Mouse (Mus musculus): ENCODE measurements around the gene Rnf220. TPM values are rescaled to one million over a fixed set of nuclear protein-coding genes. Genes with fewer than 3 reads are reported as not detected.

The Rnf220 gene
- polyA plus RNA-seq, 1 experiment from 2014 or later = 32.4 TPM

DNA sequence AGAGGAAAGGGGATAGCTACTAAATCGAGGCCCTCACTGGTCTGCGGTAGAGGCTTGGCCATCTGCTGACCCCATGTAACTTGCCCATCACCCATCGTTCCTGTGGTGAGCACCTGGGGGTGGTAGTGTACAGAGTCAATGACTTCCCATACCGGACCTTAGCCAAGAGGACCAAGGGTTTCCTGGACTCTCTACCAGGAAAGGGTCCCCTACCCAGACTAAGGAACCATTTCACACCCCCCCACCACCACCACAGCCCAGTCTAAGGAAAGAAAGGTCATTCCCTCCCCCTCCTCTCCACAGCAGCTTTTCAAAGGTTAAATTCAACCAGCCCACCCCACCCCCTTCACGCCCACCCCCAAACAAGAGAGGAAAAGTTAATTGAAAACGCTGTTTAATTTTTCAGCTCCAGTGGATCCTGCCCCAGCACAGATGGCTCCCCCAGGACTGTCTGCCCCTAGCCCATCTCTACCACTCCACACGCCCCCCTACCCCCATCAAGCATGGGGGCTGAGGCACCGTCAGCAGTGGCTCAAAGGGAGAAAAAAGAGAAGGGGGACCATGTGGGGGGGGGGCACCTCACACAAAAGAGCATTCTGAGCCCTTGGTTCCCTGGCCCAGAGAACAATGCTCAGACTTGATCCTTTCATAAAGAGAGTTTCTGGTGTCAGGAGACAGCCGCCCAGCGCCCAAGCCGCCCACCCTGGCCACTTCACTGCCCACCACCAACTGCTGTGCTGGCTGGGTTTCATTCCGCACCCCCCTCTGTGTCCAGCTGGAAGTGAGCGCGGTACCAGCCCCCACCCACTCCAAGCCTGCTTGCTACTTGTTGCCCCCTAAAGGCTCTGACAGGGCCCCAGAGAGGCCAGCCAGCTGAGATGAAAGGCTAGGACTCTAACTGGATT lies 87.5 kb downstream of the Rnf220 start:
- peak overlapping the region; percentile 11; the same call in 1 of the 2 replicates for H3K4me2 ChIP-seq
- 59% methylated on average over 14 of the region's 14 CpGs for WGBS (ENCODE audit: insufficient replicate concordance)
- no peak overlapping the region for H3K9ac ChIP-seq (ENCODE audit: low read depth, low read length)
- H3K4me1 ChIP-seq (ENCODE audit: control insufficient read depth, insufficient read depth, low read length) = peaks cover 22% of the 10 kb centered on the region
- no peaks in the 10 kb centered on the region; the same call in 1 of the 2 replicates for H3K27me3 ChIP-seq (ENCODE audit: control insufficient read depth, insufficient read depth, low read length)
- H3K27ac ChIP-seq (ENCODE audit: low read depth, low read length) = no peak overlapping the region
- no peaks in the 10 kb centered on the region for H3K36me3 ChIP-seq (ENCODE audit: control insufficient read depth, insufficient read depth, low read length)
- no peak overlapping the region for H3K4me3 ChIP-seq (ENCODE audit: low read depth, low read length)
- H3K9me3 ChIP-seq (replicated peaks; ENCODE audit: control insufficient read depth, low read length) = no peaks in the 10 kb centered on the region
- ATAC-seq (replicated peaks; ENCODE audit: insufficient number of reproducible peaks, low FRiP score, low TSS enrichment) = no peak

DNA sequence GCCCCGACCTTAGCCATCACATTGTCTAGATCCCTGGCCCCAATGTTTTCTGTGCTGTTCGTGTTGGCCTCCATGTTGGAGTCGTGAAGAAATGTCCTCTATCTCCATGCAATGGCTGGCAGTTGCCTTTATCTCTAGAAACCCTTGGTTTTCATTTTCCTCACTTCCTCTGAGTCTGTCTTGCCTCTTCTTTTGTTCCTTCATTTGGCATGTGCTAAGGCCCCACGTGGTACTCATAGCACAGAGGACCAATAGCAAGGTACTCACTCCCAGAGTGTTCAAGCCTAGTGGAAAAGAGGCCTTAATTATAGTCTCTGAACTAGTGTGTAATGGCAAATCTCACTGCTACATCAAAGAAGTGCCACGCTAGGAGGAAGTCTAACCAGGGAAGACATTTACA lies 88.9 kb downstream of the Rnf220 start:
- Histone ChIP-seq H3K9me3 (replicated peaks; ENCODE audit: control insufficient read depth, low read length) (no peaks in the 10 kb centered on the region), H3K36me3 (ENCODE audit: control insufficient read depth, insufficient read depth, low read length) (no peaks in the 10 kb centered on the region), H3K4me3 (ENCODE audit: low read depth, low read length) (no peak overlapping the region), H3K27me3 (ENCODE audit: control insufficient read depth, insufficient read depth, low read length) (no peaks in the 10 kb centered on the region; the same call in 1 of the 2 replicates), H3K9ac (ENCODE audit: low read depth, low read length) (no peak overlapping the region), H3K4me1 (ENCODE audit: control insufficient read depth, insufficient read depth, low read length) (peaks cover 22% of the 10 kb centered on the region), H3K4me2 (no peak overlapping the region), H3K27ac (ENCODE audit: low read depth, low read length) (no peak overlapping the region)
- ATAC-seq (replicated peaks; ENCODE audit: insufficient number of reproducible peaks, low FRiP score, low TSS enrichment) = no peak
- 73% methylated on average over 5 of the region's 5 CpGs for WGBS (ENCODE audit: insufficient replicate concordance)

DNA sequence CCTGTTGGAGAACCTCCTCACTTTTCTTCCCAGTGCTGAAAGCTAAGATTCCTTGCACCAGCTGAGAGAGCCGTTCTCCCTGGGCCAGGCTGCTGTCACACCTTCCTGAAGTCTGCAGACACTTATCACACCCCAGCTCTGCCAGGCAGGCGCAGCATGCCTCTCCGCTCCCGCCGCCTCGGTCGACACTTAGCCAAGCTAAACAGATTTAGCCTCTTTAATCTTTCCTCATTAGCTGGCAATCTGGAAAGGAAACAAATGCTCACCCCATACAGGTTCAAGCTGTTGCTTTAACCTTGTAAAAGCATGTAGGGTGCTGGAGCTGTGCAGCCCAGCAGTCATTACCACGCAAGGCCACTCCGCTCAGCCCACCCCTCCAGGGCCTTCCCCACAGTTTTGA lies 90.9 kb downstream of the Rnf220 start:
- Histone ChIP-seq H3K27ac (ENCODE audit: low read depth, low read length) (no peak overlapping the region), H3K4me2 (0 out of 2 replicates have a peak overlapping the region, but pooled peaks have one; percentile 10)

DNA sequence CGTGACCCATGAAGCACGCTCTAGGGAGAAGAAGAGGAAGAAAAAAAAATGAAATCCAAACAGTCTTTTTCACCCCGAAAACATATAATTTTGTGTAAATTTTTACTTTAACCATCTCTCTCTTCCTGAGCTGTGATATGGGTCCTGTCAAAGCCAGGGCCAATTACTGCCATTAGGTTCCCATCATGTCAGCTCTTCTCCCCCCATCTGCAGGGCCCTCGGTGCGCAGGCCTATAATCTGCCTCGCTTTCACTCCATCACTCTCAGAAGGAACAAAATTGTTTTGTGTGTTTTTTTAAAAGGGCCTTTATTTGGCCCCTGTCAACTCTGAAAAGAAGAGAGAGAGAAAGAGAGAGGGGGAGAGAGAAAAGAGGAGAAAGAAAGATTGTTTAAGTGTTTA lies 91.6 kb downstream of the Rnf220 start:
- WGBS (ENCODE audit: insufficient replicate concordance) = 81% methylated on average over 6 of the region's 6 CpGs
- no peak overlapping the region for H3K4me3 ChIP-seq (ENCODE audit: low read depth, low read length)
- H3K9me3 ChIP-seq (replicated peaks; ENCODE audit: control insufficient read depth, low read length) = no peaks in the 10 kb centered on the region
- no peak overlapping the region for H3K9ac ChIP-seq (ENCODE audit: low read depth, low read length)
- H3K36me3 ChIP-seq (ENCODE audit: control insufficient read depth, insufficient read depth, low read length) = no peaks in the 10 kb centered on the region
- no peak for ATAC-seq (replicated peaks; ENCODE audit: insufficient number of reproducible peaks, low FRiP score, low TSS enrichment)
- H3K27ac ChIP-seq (ENCODE audit: low read depth, low read length) = no peak overlapping the region
- H3K4me2 ChIP-seq = no peak overlapping the region
- H3K4me1 ChIP-seq (ENCODE audit: control insufficient read depth, insufficient read depth, low read length) = peaks cover 20% of the 10 kb centered on the region
- H3K27me3 ChIP-seq (ENCODE audit: control insufficient read depth, insufficient read depth, low read length) = no peaks in the 10 kb centered on the region; the same call in 1 of the 2 replicates

More for the DNA sequence above, 90.9 kb downstream of the Rnf220 start:
- no peak for ATAC-seq (replicated peaks; ENCODE audit: insufficient number of reproducible peaks, low FRiP score, low TSS enrichment)
- H3K9me3 ChIP-seq (replicated peaks; ENCODE audit: control insufficient read depth, low read length) = no peaks in the 10 kb centered on the region
- 19% methylated on average over 9 of the region's 9 CpGs for WGBS (ENCODE audit: insufficient replicate concordance)
- H3K4me3 ChIP-seq (ENCODE audit: low read depth, low read length) = no peak overlapping the region
- H3K36me3 ChIP-seq (ENCODE audit: control insufficient read depth, insufficient read depth, low read length) = no peaks in the 10 kb centered on the region
- no peaks in the 10 kb centered on the region; the same call in 1 of the 2 replicates for H3K27me3 ChIP-seq (ENCODE audit: control insufficient read depth, insufficient read depth, low read length)
- peaks cover 22% of the 10 kb centered on the region for H3K4me1 ChIP-seq (ENCODE audit: control insufficient read depth, insufficient read depth, low read length)
- H3K9ac ChIP-seq (ENCODE audit: low read depth, low read length) = no peak overlapping the region

DNA sequence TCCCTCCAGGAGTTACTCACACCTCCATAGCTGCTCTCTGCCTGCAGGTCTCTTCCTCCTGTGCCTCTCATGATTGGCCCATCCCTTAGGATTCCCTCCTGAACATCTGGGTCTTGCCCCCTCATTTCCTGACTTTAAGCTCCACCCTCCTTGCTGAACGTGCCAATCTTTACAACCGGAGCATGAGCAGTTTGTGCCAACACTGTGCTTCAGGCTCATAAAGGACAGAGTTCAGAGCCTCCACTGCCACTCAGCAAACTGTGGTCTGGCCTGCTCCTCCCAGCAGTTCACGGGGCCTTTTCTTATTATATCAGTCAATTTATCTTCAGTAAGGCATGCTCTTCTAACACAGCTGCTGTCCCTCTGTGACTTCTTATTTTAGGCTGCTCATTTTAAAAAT lies 93.4 kb downstream of the Rnf220 start:
- Histone ChIP-seq H3K4me1 (ENCODE audit: control insufficient read depth, insufficient read depth, low read length) (peaks cover 11% of the 10 kb centered on the region), H3K4me2 (no peak overlapping the region), H3K4me3 (ENCODE audit: low read depth, low read length) (no peak overlapping the region), H3K9me3 (replicated peaks; ENCODE audit: control insufficient read depth, low read length) (no peaks in the 10 kb centered on the region), H3K36me3 (ENCODE audit: control insufficient read depth, insufficient read depth, low read length) (no peaks in the 10 kb centered on the region), H3K9ac (ENCODE audit: low read depth, low read length) (no peak overlapping the region), H3K27me3 (ENCODE audit: control insufficient read depth, insufficient read depth, low read length) (no peaks in the 10 kb centered on the region; the same call in 1 of the 2 replicates), H3K27ac (ENCODE audit: low read depth, low read length) (no peak overlapping the region)
- ATAC-seq (replicated peaks; ENCODE audit: insufficient number of reproducible peaks, low FRiP score, low TSS enrichment) = no peak
- WGBS (ENCODE audit: insufficient replicate concordance) = 60% methylated on average over 3 of the region's 3 CpGs

DNA sequence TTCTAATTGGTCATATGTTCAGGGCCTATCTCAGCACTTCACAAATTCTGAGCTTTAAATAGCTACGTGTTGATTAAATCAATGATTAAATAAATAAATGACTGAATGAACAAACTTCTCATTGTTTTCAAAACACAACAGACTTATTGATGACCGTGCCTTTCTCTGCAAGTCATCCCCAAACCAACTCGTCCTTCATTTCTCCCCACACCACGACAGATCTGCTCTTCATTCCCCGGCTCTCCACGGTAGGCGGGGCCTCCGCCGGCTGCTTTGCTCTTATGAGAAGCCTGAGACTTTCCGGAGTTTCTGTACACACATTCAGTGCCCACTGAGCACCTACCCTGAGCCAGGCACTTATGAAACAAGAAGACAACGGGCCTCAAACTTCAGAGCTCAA lies 99.7 kb downstream of the Rnf220 start:
- Histone ChIP-seq H3K4me1 (ENCODE audit: control insufficient read depth, insufficient read depth, low read length) (peaks cover 10% of the 10 kb centered on the region), H3K9ac (ENCODE audit: low read depth, low read length) (no peak overlapping the region), H3K36me3 (ENCODE audit: control insufficient read depth, insufficient read depth, low read length) (no peaks in the 10 kb centered on the region), H3K4me3 (ENCODE audit: low read depth, low read length) (no peak overlapping the region), H3K9me3 (replicated peaks; ENCODE audit: control insufficient read depth, low read length) (no peaks in the 10 kb centered on the region), H3K27ac (ENCODE audit: low read depth, low read length) (no peak overlapping the region), H3K27me3 (ENCODE audit: control insufficient read depth, insufficient read depth, low read length) (no peaks in the 10 kb centered on the region), H3K4me2 (no peak overlapping the region)
- ATAC-seq (replicated peaks; ENCODE audit: insufficient number of reproducible peaks, low FRiP score, low TSS enrichment) = no peak
- WGBS (ENCODE audit: insufficient replicate concordance) = 55% methylated on average over 11 of the region's 11 CpGs

DNA sequence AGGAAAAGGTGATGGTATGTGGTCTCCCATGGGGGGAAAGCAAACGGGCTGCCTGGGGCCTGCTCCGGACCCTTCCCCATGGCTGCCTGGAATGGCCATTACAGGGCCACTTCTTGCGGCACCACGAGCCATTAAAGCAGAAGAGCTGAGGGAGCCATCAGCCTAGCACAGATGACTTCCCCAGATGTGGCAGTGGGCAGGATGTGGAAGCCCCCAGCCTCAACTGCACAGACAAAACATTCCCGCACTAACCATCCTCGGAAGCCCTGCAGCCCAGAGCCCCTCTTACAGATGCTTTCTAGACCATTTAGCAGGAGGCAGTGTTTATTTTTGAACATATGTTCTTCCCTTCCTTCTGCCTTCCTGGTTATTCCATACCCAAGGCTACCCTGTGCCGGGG lies 103.8 kb downstream of the Rnf220 start:
- Histone ChIP-seq H3K4me2 (no peak overlapping the region), H3K27me3 (ENCODE audit: control insufficient read depth, insufficient read depth, low read length) (0 out of 2 replicates have a peak, but pooled peaks cover 2% of the 10 kb centered on the region), H3K9ac (ENCODE audit: low read depth, low read length) (no peak overlapping the region), H3K4me3 (ENCODE audit: low read depth, low read length) (no peak overlapping the region), H3K4me1 (ENCODE audit: control insufficient read depth, insufficient read depth, low read length) (peaks cover 21% of the 10 kb centered on the region), H3K27ac (ENCODE audit: low read depth, low read length) (no peak overlapping the region), H3K9me3 (replicated peaks; ENCODE audit: control insufficient read depth, low read length) (no peaks in the 10 kb centered on the region), H3K36me3 (ENCODE audit: control insufficient read depth, insufficient read depth, low read length) (no peaks in the 10 kb centered on the region)
- no peak for ATAC-seq (replicated peaks; ENCODE audit: insufficient number of reproducible peaks, low FRiP score, low TSS enrichment)
- 59% methylated on average over 7 of the region's 7 CpGs for WGBS (ENCODE audit: insufficient replicate concordance)

DNA sequence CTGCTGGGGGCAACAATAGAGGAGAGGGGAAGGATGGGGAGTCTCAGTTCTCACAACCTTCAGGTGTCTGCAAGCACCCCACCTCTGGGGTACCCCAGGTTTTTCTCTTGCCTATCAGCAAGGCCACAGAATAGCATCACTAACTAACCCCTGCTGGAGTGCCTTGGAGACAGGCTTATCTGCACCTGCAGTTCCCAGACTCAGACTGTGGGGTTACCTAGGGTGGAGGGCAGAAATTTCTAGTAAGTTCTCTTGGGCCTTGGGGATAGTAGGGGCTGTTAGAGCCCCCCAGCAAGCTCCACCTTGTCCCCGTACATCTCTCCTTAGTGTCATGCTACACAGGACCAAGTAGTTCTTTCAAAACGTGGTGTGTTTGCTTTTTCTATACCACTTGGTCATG lies 104.5 kb downstream of the Rnf220 start:
- no peaks in the 10 kb centered on the region for H3K9me3 ChIP-seq (replicated peaks; ENCODE audit: control insufficient read depth, low read length)
- H3K27me3 ChIP-seq (ENCODE audit: control insufficient read depth, insufficient read depth, low read length) = 0 out of 2 replicates have a peak, but pooled peaks cover 2% of the 10 kb centered on the region
- WGBS (ENCODE audit: insufficient replicate concordance) = 46% methylated on average over 2 of the region's 2 CpGs
- H3K4me3 ChIP-seq (ENCODE audit: low read depth, low read length) = peak overlapping the region; percentile 30; the same call in 1 of the 2 replicates
- H3K4me1 ChIP-seq (ENCODE audit: control insufficient read depth, insufficient read depth, low read length) = peaks cover 17% of the 10 kb centered on the region
- no peak overlapping the region for H3K27ac ChIP-seq (ENCODE audit: low read depth, low read length)
- no peaks in the 10 kb centered on the region for H3K36me3 ChIP-seq (ENCODE audit: control insufficient read depth, insufficient read depth, low read length)
- H3K4me2 ChIP-seq = peak overlapping the region; percentile 64
- ATAC-seq (replicated peaks; ENCODE audit: insufficient number of reproducible peaks, low FRiP score, low TSS enrichment) = no peak
- no peak overlapping the region for H3K9ac ChIP-seq (ENCODE audit: low read depth, low read length)

Measured in heart, embryonic 11.5 days (tissue).